Mouse (Mus musculus) C2C12 (cell line): ENCODE measurements around the gene Tmem254a.
"Not testable (repeated sequence)": the region's sequence is repeated elsewhere in the genome, so short reads cannot be mapped to it uniquely, and the experiment has no call there.

Experiments used
- CEBPB ChIP-seq: IDR thresholded peaks from one replicate; pipeline ENCODE4 v1.6.1; 2011; ENCODE audit warnings: low read depth, mild to moderate bottlenecking, control low read depth, moderate library complexity
- CTCF ChIP-seq: IDR thresholded peaks from one replicate; pipeline ENCODE4 v1.5.1; 2011; ENCODE audit not compliant: control insufficient read depth, insufficient read depth, insufficient read length
- MAX ChIP-seq: IDR thresholded peaks from one replicate; pipeline ENCODE4 v1.6.1; 2011; ENCODE audit warnings: mild to moderate bottlenecking, control low read depth
- MYOD1 ChIP-seq: IDR thresholded peaks from one replicate; pipeline ENCODE4 v1.6.1; 2011; ENCODE audit warnings: low read depth; ENCODE audit not compliant: control insufficient read depth, insufficient read length
- MYOG ChIP-seq: IDR thresholded peaks from one replicate; pipeline ENCODE4 v1.6.1; 2011; ENCODE audit not compliant: control insufficient read depth, insufficient read length; ENCODE audit errors: extremely low read depth
- USF1 ChIP-seq: IDR thresholded peaks from one replicate; pipeline ENCODE4 v1.6.1; 2011; ENCODE audit warnings: low read depth, mild to moderate bottlenecking, control low read depth, moderate library complexity

GRCm38 (mm10) chr14:25894566-25894965, 32.9 kb downstream of the Tmem254a start:
- not testable (repeated sequence) for TF ChIP-seq CTCF, USF1, MYOD1, MYOG, MAX, CEBPB
